ENCODE assay signal across 16 mouse cellular contexts in the genomic region with DNA sequence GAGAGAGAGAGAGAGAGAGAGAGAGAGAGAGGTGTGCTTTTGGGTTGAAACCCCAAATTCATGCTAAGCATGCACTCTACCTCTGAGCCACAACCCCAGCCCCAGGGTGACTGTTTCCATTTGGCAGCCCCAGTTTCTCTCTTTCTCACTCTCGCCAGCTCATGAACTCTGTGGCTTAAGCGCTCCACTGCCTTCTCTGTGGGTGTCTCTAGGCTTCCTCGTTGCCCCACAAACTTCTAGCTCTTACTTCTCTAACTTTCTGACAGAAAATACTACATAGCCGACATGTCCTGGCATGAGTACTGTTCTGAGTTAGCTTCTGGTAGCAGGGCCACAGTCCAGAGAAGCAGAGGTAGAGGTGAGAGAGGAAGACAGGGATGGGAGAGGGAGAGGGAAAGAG.
DNase-seq lines count a peak whose midpoint lies in the region; ATAC-seq and TF ChIP-seq lines count a peak whose summit lies in the region.
"Had no signal": no experiment of that assay in that cellular context is flagged by ENCODE, and none has a peak within 500 bp of the region (broad histone marks: within the 10 kb centered on the region; RNA-seq: fewer than 3 reads in every experiment).

No protein-coding gene starts in this region.

- H3K27ac ChIP-seq in gastrocnemius, adult 2 months = peak overlapping the region; percentile 46
- H3K27ac ChIP-seq in intestine, embryonic 15.5 days = peak overlapping the region; percentile 62; the same call in 1 of the 2 replicates
- H3K27ac ChIP-seq: heart, embryonic 10.5 days had no signal

- 82% methylated on average over 4 of the region's 4 CpGs for WGBS in intestine, embryonic 15.5 days

- intact Hi-C loops in gastrocnemius, adult 2 months (cut with DNase I) = no loop called here

- H3K4me3 ChIP-seq in gastrocnemius, adult 2 months = no peak overlapping the region
- no peak overlapping the region for H3K4me3 ChIP-seq in intestine, embryonic 15.5 days (replicated peaks)
- H3K4me3 ChIP-seq: heart, embryonic 10.5 days had no signal

- ATAC-seq in intestine, embryonic 15.5 days = no peak
- ATAC-seq: activated CD4-positive, CD25-positive, alpha-beta regulatory T cell, adult 4 months had no signal

- H3K9me3 ChIP-seq in intestine, embryonic 15.5 days = no peaks in the 10 kb centered on the region
- H3K9me3 ChIP-seq: heart, embryonic 10.5 days had no signal

- H3K27me3 ChIP-seq in intestine, embryonic 15.5 days (replicated peaks) = no peaks in the 10 kb centered on the region
- no peaks in the 10 kb centered on the region for H3K27me3 ChIP-seq in splenic B cell, adult 2 months (ENCODE audit: control insufficient read depth, insufficient read depth, low read length, poor library complexity, severe bottlenecking)

- DNase-seq in gastrocnemius, adult 2 months = no peak
- DNase-seq in gastrocnemius, postnatal 10 days = no peak
- peak; percentile 67 to 71 for DNase-seq in spleen, postnatal 36 days (ENCODE audit: low spot score in 2 of 2)
- no peak for DNase-seq in spleen, adult 12 weeks (ENCODE audit: low spot score)
- peak; percentile 69 for DNase-seq in splenic B cell, adult 2 months (ENCODE audit: low read depth, low spot score)
- DNase-seq in ovary, postnatal 36 days (ENCODE audit: low spot score) = no peak
- DNase-seq in adrenal gland, adult 2 months = no peak
- DNase-seq: cerebellum, adult 2 months; heart, postnatal 4 days; kidney, adult 18-20 months; lung, adult 2 months; retina, postnatal 1 day; thymus, postnatal 25 days had no signal

- TF ChIP-seq CTCF in gastrocnemius, adult 2 months (IDR thresholded peaks at IDR 0.05) = no peak

- H3K36me3 ChIP-seq in intestine, embryonic 15.5 days = no peaks in the 10 kb centered on the region
- H3K36me3 ChIP-seq in splenic B cell, adult 2 months (ENCODE audit: control insufficient read depth, insufficient read depth, low read length, poor library complexity, severe bottlenecking) = no peaks in the 10 kb centered on the region
- H3K36me3 ChIP-seq: heart, embryonic 10.5 days had no signal

- no peak overlapping the region for H3K4me2 ChIP-seq in intestine, embryonic 15.5 days (replicated peaks)

- no peak overlapping the region for H3K9ac ChIP-seq in intestine, embryonic 15.5 days

- peaks cover 7% of the 10 kb centered on the region for H3K4me1 ChIP-seq in intestine, embryonic 15.5 days (replicated peaks)

Comparison
In these comparisons a context has a peak if more than half of its experiments do, and no peak if none do; other contexts are left out.
1. DNase-seq: peak in spleen, postnatal 36 days (2 of 2) and splenic B cell, adult 2 months (single experiment); none in gastrocnemius, adult 2 months (single experiment), gastrocnemius, postnatal 10 days (single experiment), spleen, adult 12 weeks (single experiment), ovary, postnatal 36 days (single experiment) and adrenal gland, adult 2 months (single experiment).